Mouse (Mus musculus) neutrophil, adult 5-6 weeks (primary cell): ENCODE data around the gene Cenpb. TPM values are rescaled to one million over a fixed set of nuclear protein-coding genes. Genes with fewer than 3 reads are reported as not detected.
A peak's percentile ranks its signal among the peaks of the same experiment; 100 is the strongest.

Experiments
- ATAC-seq: fragments of 151-379, 151-347 bp; 2 replicates; pipeline ENCODE4 v1.8.0; 2017; ENCODE audit warnings: mild to moderate bottlenecking, moderate TSS enrichment; ENCODE audit not compliant: insufficient number of reproducible peaks, poor library complexity, low FRiP score, severe bottlenecking; ENCODE audit errors: extremely low read depth
- total RNA-seq: library from RNA; stranded (forward); fragments of 200-1000 nt; gene quantifications from 2 replicates; pipeline ENCODE4 v1.2.3, GENCODE M21; 2017

Cenpb gene
- total RNA-seq, 1 experiment from 2014 or later = 18.0 TPM

GRCm38 (mm10) chr2:131203816-131204409 lies 24.0 kb upstream of the Cenpb start:
- ATAC-seq = no peak

GRCm38 (mm10) chr2:131201262-131201661 lies 21.4 kb upstream of the Cenpb start:
- no peak for ATAC-seq

- ATAC-seq = no peak
Observed at GRCm38 (mm10) chr2:131200710-131201109, 20.8 kb upstream of the Cenpb start.

DNA sequence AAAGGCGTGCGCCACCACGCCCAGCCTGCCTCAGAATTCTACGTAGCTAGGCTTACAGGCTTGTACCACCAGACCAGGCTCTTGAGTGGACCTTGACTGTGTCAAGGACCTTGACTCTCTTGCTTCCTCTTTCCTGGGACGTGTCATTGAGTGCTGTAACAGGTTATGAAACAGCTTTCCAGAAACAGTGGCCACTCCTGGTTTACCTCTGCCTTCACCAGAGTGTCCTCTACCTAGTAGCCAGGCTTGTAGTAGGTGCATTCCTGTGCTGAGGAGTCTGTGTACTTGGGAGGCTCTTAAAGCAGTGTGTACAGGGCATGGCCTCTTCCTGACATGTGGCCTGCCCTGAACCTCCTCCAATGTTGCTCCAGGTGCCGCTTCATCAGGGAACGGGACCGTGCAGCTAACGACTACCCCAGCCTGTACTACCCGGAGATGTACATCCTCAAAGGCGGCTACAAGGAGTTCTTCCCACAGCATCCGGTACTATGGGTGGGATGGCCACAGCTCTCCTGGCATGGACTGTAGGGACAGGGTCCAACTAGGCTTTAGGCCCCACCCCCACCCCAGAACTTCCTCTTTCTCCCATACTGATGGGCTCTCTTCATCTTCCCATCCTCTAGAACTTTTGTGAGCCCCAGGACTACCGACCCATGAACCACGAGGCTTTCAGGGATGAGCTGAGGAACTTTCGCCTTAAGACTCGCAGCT lies 16.9 kb upstream of the Cenpb start:
- peak; percentile 84 for ATAC-seq

DNA sequence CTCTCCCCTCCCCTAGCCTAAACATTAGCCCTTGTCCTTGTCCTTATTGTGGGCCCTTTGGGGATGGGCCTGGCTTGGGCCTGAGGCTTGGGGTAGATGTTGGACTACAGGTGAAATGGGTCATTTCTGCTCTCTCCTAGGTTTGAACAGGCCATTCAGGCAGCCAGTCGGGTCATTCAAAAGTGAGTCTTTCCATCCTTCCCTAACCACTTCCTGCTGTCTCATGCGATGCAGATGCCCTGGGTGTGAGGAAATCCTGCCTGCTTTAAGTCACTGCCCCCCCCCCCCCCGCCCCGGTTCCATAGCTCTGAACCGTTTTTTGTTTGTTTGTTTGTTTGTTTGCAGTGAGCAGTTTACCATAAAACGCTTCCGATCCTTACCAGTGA lies 11.1 kb upstream of the Cenpb start:
- ATAC-seq = 0 out of 2 replicates have a peak, but pooled peaks have one; percentile 17

- peak; percentile 67 for ATAC-seq
Observed at GRCm38 (mm10) chr2:131190344-131191004, 10.6 kb upstream of the Cenpb start.

DNA sequence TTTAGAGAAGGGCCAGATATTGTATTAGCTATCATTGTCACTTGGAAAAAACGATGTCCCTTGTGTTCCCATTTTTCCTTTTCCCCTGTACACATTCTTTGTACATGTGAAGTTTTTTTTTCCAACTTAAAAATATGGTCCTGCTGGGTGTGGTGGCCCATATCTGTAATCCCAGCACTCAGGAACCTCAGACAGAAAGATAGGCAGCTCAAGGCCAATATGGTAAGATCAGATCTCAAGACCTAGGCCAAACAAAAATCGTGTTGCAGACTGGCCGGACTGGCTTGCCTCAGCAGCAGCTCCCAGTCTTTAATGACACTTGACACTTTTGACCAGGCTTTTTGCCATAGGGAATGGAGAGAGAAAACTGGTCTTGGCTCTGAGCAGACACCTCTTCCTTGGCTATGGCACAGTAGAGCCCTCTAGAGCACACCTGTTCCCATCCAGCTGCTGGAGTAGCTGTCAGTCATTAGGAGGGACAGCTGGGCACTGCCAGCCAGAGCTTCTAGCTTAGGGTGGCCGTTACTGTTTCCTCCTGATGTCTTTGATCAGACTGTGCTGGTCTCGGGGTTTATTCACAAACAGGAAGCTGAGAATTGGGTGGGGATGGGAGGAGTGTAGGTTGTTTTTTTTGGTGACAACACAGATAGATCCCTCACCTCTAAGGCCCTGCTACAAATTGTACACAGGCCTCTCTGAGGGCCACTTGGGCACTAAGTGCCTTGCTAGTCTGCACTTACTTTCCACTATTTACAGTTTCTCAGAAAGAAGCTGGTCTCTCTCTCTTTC lies 9.8 kb upstream of the Cenpb start:
- ATAC-seq = peak; percentile 30; the same call in 1 of the 2 replicates

DNA sequence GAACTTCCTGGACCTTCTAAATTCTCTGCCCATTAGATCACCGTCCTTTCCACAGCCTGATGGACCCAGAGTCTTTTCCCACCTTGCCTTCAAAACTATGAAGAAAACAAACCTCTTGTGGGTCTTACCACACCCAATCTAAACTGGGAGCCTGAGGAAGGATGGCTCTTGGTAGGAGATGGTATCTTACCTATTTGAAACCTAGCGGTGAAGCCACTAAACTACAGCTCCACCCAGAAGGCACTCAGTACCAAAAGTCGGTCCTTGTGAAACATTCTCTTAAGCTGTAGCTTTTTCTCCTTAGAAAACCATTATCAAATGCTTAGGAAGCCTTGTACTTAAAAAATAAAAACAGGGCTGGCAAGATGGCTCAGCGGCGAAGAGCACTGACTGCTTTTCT lies 8.4 kb upstream of the Cenpb start:
- no peak for ATAC-seq

GRCm38 (mm10) chr2:131187602-131187922 lies 7.7 kb upstream of the Cenpb start:
- ATAC-seq = no peak

DNA sequence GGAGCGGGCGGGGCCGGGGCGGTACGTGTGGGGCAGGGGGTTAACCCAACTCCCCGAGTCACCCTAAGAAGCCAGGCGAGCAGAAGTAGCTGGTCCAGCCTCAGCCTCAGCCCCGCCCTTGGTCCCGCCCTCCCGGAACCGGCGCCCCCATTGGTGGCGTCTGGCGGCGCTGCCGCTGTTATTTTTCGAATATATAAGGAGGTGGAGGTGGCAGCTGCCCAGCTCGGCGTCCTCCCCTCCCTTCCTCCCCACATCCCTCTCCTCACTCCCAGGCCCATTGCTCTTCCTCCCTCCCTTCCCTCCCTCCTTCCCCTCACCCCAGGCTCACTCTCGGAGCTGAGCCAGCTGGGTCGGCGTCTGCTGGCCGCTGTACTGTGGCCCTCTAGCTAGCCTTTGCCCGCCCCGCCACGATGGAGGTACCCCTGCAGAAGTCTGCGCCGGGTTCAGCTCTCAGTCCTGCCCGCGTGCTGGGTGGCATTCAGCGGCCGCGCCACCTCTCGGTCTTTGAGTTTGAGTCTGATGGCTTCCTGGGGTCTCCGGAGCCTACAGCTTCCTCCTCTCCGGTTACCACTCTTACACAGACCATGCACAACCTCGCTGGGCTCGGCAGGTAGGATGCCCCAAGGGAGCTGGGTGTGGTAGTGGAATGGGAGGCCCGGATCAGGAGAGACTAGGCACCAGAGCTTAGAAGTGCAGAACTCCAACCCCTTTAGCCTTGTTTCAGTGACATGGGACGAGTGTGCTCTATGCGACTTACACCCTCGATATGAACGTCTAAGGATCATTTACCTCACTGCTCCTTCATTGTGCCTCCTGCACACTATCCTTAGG lies 7.1 kb upstream of the Cenpb start, which contains the start of the genes Cdc25b and Spef1:
Gene Cdc25b, plus strand, starts transcription at position 179 of the 831 bp plus-strand sequence.
Gene Spef1, minus strand, starts transcription at position 512 of the 831 bp plus-strand sequence.
- ATAC-seq = peak; percentile 69

- ATAC-seq = no peak
Observed at GRCm38 (mm10) chr2:131186343-131186742, 6.5 kb upstream of the Cenpb start.

- ATAC-seq = peak; percentile 11; the same call in 1 of the 2 replicates
Observed at GRCm38 (mm10) chr2:131179246-131179886, 501 bp downstream of the Cenpb start.

GRCm38 (mm10) chr2:131178828-131179245 lies 1.0 kb downstream of the Cenpb start:
- no peak for ATAC-seq

GRCm38 (mm10) chr2:131177932-131178331 lies 1.9 kb downstream of the Cenpb start:
- no peak for ATAC-seq

DNA sequence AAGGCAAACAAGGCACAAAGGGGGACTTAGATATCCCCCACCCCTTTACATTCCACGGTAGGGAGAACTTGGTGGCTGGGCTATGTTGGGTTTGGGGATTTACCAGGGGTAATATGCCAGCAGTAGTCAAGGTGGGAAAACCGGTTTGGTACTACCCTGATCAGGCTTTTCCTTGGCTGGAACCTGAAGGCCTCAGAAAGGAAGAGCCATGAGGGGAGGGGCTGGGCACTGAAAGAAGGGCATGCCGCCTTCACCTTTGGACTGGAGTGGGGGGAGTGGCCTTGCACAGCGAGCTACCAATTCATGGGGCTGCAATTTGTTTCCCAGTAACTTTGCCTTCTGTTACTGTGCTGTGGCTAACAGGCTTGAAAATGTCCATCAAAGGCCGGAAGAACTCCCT lies 3.4 kb downstream of the Cenpb start:
- no peak for ATAC-seq

GRCm38 (mm10) chr2:131175945-131176309 lies 3.9 kb downstream of the Cenpb start:
- ATAC-seq = no peak

DNA sequence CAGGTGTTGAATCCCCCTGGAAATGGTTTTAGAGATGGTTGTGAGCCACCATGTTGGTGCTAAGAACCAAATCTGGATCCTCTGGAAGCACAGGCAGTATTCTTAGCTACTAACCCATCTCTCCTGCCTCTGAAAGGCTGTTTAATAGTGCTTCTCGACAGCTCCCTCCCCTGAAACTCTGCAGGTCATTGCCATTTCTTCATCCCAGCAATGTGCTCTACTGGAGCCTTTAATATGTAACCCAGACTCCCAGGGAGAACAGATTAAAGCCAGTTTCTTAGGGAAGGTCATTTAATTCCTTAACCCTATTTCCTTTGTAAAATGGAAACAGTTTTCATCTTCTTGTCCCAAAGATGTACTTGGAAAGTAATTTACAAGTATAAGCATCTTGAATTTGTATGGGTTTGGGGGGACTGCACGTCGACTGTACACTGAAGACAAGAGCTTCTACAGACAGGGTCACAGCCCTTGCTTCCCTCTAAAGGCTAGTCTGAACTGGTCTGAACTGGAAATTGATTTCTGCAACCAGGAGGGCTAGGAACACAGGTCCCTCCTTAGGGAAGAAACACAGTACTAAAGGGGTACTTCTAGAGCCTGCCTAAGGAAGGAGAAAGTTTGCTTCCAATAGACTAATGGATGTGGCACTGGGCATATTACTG lies 4.5 kb downstream of the Cenpb start:
- no peak for ATAC-seq

- ATAC-seq = peak; percentile 80
Observed at GRCm38 (mm10) chr2:131174700-131175099, 5.2 kb downstream of the Cenpb start.
